Comparison of ENCODE assay signal across 9 mouse cellular contexts in genomic region chr4:52985216-52985615, GRCm38 (mm10). TPM values are rescaled to one million over a fixed set of nuclear protein-coding genes. Genes with fewer than 3 reads are reported as not detected.
DNase-seq lines count a peak whose midpoint lies in the region; ATAC-seq and TF ChIP-seq lines count a peak whose summit lies in the region.
"Had no signal": no experiment of that assay in that cellular context is flagged by ENCODE, and none has a peak within 500 bp of the region (broad histone marks: within the 10 kb centered on the region; RNA-seq: fewer than 3 reads in every experiment).

No protein-coding gene starts in this region.

- no peak; the same call in 1 of the 2 replicates for ATAC-seq in liver, postnatal 0 days
- ATAC-seq in liver, embryonic 11.5 days (replicated peaks; ENCODE audit: low FRiP score): no peak
- peak; percentile 60; the same call in 1 of the 2 replicates for ATAC-seq in midbrain, embryonic 16.5 days
- no peak for ATAC-seq in cerebellum, adult (ENCODE audit: insufficient number of reproducible peaks, low FRiP score, low TSS enrichment)

- H3K4me3 ChIP-seq in liver, postnatal 0 days (ENCODE audit: low read depth, low read length): no peak overlapping the region
- no peak overlapping the region for H3K4me3 ChIP-seq in liver, embryonic 11.5 days (ENCODE audit: low read depth, low read length)
- H3K4me3 ChIP-seq in midbrain, embryonic 16.5 days (ENCODE audit: low read depth, low read length): no peak overlapping the region

- no peaks in the 10 kb centered on the region for H3K4me1 ChIP-seq in liver, postnatal 0 days (ENCODE audit: insufficient read depth)
- no peaks in the 10 kb centered on the region for H3K4me1 ChIP-seq in liver, embryonic 11.5 days (replicated peaks; ENCODE audit: control insufficient read depth, insufficient read depth, low read length)
- H3K4me1 ChIP-seq in midbrain, embryonic 16.5 days (ENCODE audit: control insufficient read depth, insufficient read depth, low read length): no peaks in the 10 kb centered on the region

- TF ChIP-seq CTCF in liver, postnatal 0 days (IDR thresholded peaks at IDR 0.05; ENCODE audit: low read depth): peak; percentile 61

- WGBS in liver, postnatal 0 days (ENCODE audit: insufficient replicate concordance): 68% methylated on average over 2 of the region's 2 CpGs
- 72% methylated on average over 2 of the region's 2 CpGs for WGBS in liver, embryonic 11.5 days
- WGBS in midbrain, embryonic 16.5 days: 70% methylated on average over 2 of the region's 2 CpGs

- no peak overlapping the region for H3K4me2 ChIP-seq in liver, postnatal 0 days (ENCODE audit: low read depth, low read length)
- H3K4me2 ChIP-seq in liver, embryonic 11.5 days: no peak overlapping the region
- no peak overlapping the region for H3K4me2 ChIP-seq in midbrain, embryonic 16.5 days (ENCODE audit: low read length)

- no peak for TF ChIP-seq EP300 in liver, postnatal 0 days (IDR thresholded peaks at IDR 0.05; ENCODE audit: low read depth)

- peaks cover 2% of the 10 kb centered on the region; the same call in 1 of the 2 replicates for H3K9me3 ChIP-seq in liver, postnatal 0 days (ENCODE audit: low read length)
- H3K9me3 ChIP-seq in liver, embryonic 11.5 days (ENCODE audit: control insufficient read depth, low read length): no peaks in the 10 kb centered on the region
- no peaks in the 10 kb centered on the region for H3K9me3 ChIP-seq in midbrain, embryonic 16.5 days (replicated peaks; ENCODE audit: control insufficient read depth, low read length, poor library complexity, severe bottlenecking)

- no peaks in the 10 kb centered on the region for H3K27me3 ChIP-seq in liver, postnatal 0 days (ENCODE audit: insufficient read depth, low read length)
- H3K27me3 ChIP-seq in liver, embryonic 11.5 days (replicated peaks; ENCODE audit: control insufficient read depth, insufficient read depth, low read length): no peaks in the 10 kb centered on the region
- no peaks in the 10 kb centered on the region for H3K27me3 ChIP-seq in midbrain, embryonic 16.5 days (ENCODE audit: control insufficient read depth, insufficient read depth, low read depth, low read length)

- peak; percentile 43 to 50 for DNase-seq in cerebellum, postnatal 10 days
- no peak for DNase-seq in cerebellum, postnatal 36 days
- DNase-seq in liver, postnatal 0 days: no peak
- DNase-seq in liver, embryonic 11.5 days (ENCODE audit: low spot score): no peak
- DNase-seq in embryo, embryonic 11.5 days (ENCODE audit: low read depth, low spot score): peak; percentile 7
- DNase-seq in adrenal gland, postnatal 10 days: no peak

- no peaks in the 10 kb centered on the region for H3K36me3 ChIP-seq in liver, postnatal 0 days (replicated peaks; ENCODE audit: insufficient read depth, low read length)
- no peaks in the 10 kb centered on the region for H3K36me3 ChIP-seq in liver, embryonic 11.5 days (ENCODE audit: control insufficient read depth, insufficient read depth, low read length)
- no peaks in the 10 kb centered on the region for H3K36me3 ChIP-seq in midbrain, embryonic 16.5 days (ENCODE audit: control insufficient read depth, insufficient read depth, low read length)

- no peak overlapping the region for H3K27ac ChIP-seq in liver, postnatal 0 days (ENCODE audit: low read depth)
- H3K27ac ChIP-seq in liver, embryonic 11.5 days (ENCODE audit: low read depth, low read length): no peak overlapping the region
- no peak overlapping the region for H3K27ac ChIP-seq in midbrain, embryonic 16.5 days (ENCODE audit: low read length)

- H3K9ac ChIP-seq in liver, postnatal 0 days (replicated peaks): no peak overlapping the region
- H3K9ac ChIP-seq in liver, embryonic 11.5 days (ENCODE audit: low read depth, low read length): no peak overlapping the region
- no peak overlapping the region for H3K9ac ChIP-seq in midbrain, embryonic 16.5 days (ENCODE audit: low read depth, low read length)

RNA-seq across cellular contexts. Expression of gene Nipsnap3a, which starts 3.9 kb away (rescaled TPM):
- not detected in 2 replicates for polyA plus RNA-seq in liver, postnatal 0 days (2015; fragmentation: Nextera tagmentation; extraction: Ambion mirVana)
- polyA plus RNA-seq in liver, embryonic 11.5 days (2014; fragmentation: Nextera tagmentation; extraction: Ambion mirVana): not detected in 2 replicates
- polyA plus RNA-seq in midbrain, embryonic 16.5 days (2015; fragmentation: Nextera tagmentation; extraction: Ambion mirVana): not detected in 2 replicates
- total RNA-seq in adrenal gland, postnatal 10 days (2021): not detected
- polyA plus RNA-seq: limb, embryonic 11.5 days had no signal

RNA-seq across cellular contexts. Expression of gene Olfr270, which starts 20.9 kb away (rescaled TPM):
- polyA plus RNA-seq in liver, postnatal 0 days (2015; fragmentation: Nextera tagmentation; extraction: Ambion mirVana): not detected in 2 replicates
- not detected in 2 replicates for polyA plus RNA-seq in liver, embryonic 11.5 days (2014; fragmentation: Nextera tagmentation; extraction: Ambion mirVana)
- not detected in 2 replicates for polyA plus RNA-seq in midbrain, embryonic 16.5 days (2015; fragmentation: Nextera tagmentation; extraction: Ambion mirVana)
- not detected for total RNA-seq in adrenal gland, postnatal 10 days (2021)
- polyA plus RNA-seq: limb, embryonic 11.5 days had no signal

RNA-seq across cellular contexts. Expression of gene Nipsnap3b, which starts 26.5 kb away (rescaled TPM):
- polyA plus RNA-seq in liver, postnatal 0 days (2015; fragmentation: Nextera tagmentation; extraction: Ambion mirVana): 145 TPM in 2 replicates
- polyA plus RNA-seq in liver, embryonic 11.5 days (2014; fragmentation: Nextera tagmentation; extraction: Ambion mirVana): 67.4 and 75.1 TPM in 2 replicates
- 186 and 194 TPM in 2 replicates for polyA plus RNA-seq in midbrain, embryonic 16.5 days (2015; fragmentation: Nextera tagmentation; extraction: Ambion mirVana)
- 10 to 100 TPM; 43.7 to 52.2 TPM for total RNA-seq in adrenal gland, postnatal 10 days (2021)

Comparison
In these comparisons a context has a peak if more than half of its experiments do, and no peak if none do; other contexts are left out.
1. DNase-seq: peak in cerebellum, postnatal 10 days (2 of 2) and embryo, embryonic 11.5 days (single experiment); none in cerebellum, postnatal 36 days (0 of 2), liver, postnatal 0 days (single experiment), liver, embryonic 11.5 days (single experiment) and adrenal gland, postnatal 10 days (single experiment).